Mouse (Mus musculus) heart, embryonic 14.5 days (tissue): Measurements from ENCODE around the gene Psenen. TPM values are rescaled to one million over a fixed set of nuclear protein-coding genes. Genes with fewer than 3 reads are reported as not detected.

ENCODE experiments used
- ATAC-seq: fragments of 200-750 bp; cut with Nextera tagmentation; 2 replicates; pipeline ENCODE4 v1.8.0; 2017; ENCODE audit warnings: low read depth, moderate TSS enrichment; ENCODE audit not compliant: insufficient number of reproducible peaks, insufficient read depth, low FRiP score
- H3K27ac ChIP-seq, 2 experiments: fragments of 200-500 bp in 1 of 2; fragments of 300-500 bp in 1 of 2; sonication (generic) in 1 of 2; replicated peaks in 1 of 2; 2 replicates each; pipeline ENCODE4 v1.5.1; 2012 to 2014; ENCODE audit warnings: low read depth in 2 of 2, low read length in 2 of 2, control low read depth in 1 of 2, mild to moderate bottlenecking in 1 of 2, mixed read lengths in 1 of 2; ENCODE audit not compliant: control insufficient read depth in 1 of 2, insufficient read depth in 1 of 2
- H3K27me3 ChIP-seq: fragments of 300-500 bp; sonication (generic); 2 replicates; pipeline ENCODE4 v1.6.1; 2014; ENCODE audit warnings: mild to moderate bottlenecking, low read length, control low read depth; ENCODE audit not compliant: control insufficient read depth, insufficient read depth
- H3K36me3 ChIP-seq: fragments of 300-500 bp; sonication (generic); 2 replicates; pipeline ENCODE4 v1.6.1; 2014; ENCODE audit warnings: mild to moderate bottlenecking, control low read depth, low read length, mixed read lengths; ENCODE audit not compliant: control insufficient read depth, insufficient read depth
- H3K4me1 ChIP-seq, 2 experiments: fragments of 200-500 bp in 1 of 2; fragments of 300-500 bp in 1 of 2; sonication (generic) in 1 of 2; 2 replicates each; pipeline ENCODE4 v1.6.1; 2012 to 2014; ENCODE audit warnings: low read length in 2 of 2, control low read depth in 1 of 2, mixed read lengths in 1 of 2; ENCODE audit not compliant: control insufficient read depth in 2 of 2, insufficient read depth in 2 of 2
- H3K4me2 ChIP-seq: fragments of 300-500 bp; sonication (generic); 2 replicates; pipeline ENCODE4 v1.6.1; 2014; ENCODE audit warnings: mild to moderate bottlenecking, low read length
- H3K4me3 ChIP-seq, 2 experiments: fragments of 200-500 bp in 1 of 2; fragments of 300-500 bp in 1 of 2; sonication (generic) in 1 of 2; 2 replicates each; pipeline ENCODE4 v1.5.1; 2012 to 2014; ENCODE audit warnings: low read length in 2 of 2, mild to moderate bottlenecking in 2 of 2, control low read depth in 1 of 2, low read depth in 1 of 2, moderate library complexity in 1 of 2; ENCODE audit not compliant: control insufficient read depth in 1 of 2, insufficient read depth in 1 of 2
- H3K9ac ChIP-seq: fragments of 300-500 bp; sonication (generic); 2 replicates; pipeline ENCODE4 v1.6.1; 2014; ENCODE audit warnings: mild to moderate bottlenecking, low read length
- H3K9me3 ChIP-seq: fragments of 300-500 bp; sonication (generic); 2 replicates; pipeline ENCODE4 v1.6.1; 2016; ENCODE audit warnings: low read length, control low read depth; ENCODE audit not compliant: control insufficient read depth
- WGBS: fragments of 180-500 bp; shearing (Covaris S2); extraction: QIAGEN DNeasy Blood & Tissue Kit; methylation state at CpG from one replicate; pipeline ENCODE4 v1.1.7; 2014; 5-methylcytosine and 5-hydroxymethylcytosine counted together
- polyA plus RNA-seq: library from polyadenylated mRNA; unstranded; fragments of >200 nt; fragmentation: Nextera tagmentation; extraction: Ambion mirVana; gene quantifications from 2 replicates; pipeline ENCODE4 v1.2.1, GENCODE M21; 2014

The Psenen gene
- polyA plus RNA-seq, 1 experiment from 2014 or later = 107 TPM

DNA sequence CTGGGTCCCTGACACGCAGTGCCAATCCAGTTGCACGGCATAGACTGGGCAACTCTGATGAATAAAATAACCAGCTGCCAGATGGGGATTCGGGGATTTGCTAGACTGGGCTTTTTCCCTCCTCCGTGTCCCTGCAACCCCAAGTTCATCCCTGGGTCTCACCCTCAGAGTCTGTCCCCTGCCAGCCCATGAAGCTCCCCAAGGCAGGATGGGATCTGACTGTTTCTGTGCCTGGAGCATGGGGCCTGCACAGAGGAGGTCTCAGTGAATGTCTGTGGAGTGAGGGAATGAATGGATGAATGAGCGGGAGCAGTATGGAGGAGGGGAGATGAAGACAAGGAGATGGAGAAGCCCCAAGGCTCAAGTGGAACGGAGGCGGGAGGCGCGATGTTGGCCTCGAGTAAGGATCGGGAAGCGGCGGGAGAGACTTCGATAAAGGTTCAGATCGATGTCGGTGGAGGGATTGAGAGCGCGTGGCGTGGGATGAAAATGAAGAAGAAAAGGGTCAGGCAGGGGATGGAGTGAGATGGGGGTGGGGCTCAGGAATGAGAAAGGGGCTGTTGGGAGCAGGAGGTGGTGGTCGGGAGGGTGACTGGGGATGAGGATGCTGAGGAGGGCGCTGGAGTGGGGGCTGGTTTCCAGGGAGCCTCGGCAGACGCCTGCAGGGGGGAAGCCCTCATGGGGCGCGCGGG is 29.3 kb downstream of the Psenen start:
- peak overlapping the region; percentile 81 for H3K9ac ChIP-seq
- H3K27me3 ChIP-seq = no peaks in the 10 kb centered on the region
- 11% methylated on average over 25 of the region's 26 CpGs for WGBS
- no peak for ATAC-seq
- H3K4me3 ChIP-seq = peak overlapping the region; percentile 74 to 75
- H3K4me2 ChIP-seq = peak overlapping the region; percentile 97
- H3K9me3 ChIP-seq = no peaks in the 10 kb centered on the region
- H3K27ac ChIP-seq = no peak overlapping the region
- peaks cover 38% of the 10 kb centered on the region for H3K36me3 ChIP-seq
- H3K4me1 ChIP-seq = peaks cover 17 to 30% of the 10 kb centered on the region in 2 experiments

DNA sequence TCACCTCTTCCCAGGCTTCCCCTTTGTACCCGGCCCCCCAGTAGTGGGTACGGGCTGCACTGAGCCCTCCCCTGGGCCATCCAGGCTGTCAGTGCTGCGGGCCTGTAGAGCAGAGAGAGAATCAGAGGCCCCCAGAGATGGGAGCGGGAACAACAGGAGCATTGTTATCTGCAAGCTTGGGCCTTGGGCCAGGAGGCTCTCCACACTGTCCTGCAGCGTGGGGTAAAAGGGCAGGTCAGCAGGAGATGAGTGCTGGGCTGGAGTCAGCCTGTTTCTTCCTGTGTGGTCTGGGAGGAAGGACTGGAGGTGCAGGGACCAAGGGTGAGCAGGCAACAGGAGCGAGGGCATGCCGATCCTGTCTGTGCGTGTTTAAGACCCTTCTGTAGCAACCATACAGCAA is 30.5 kb downstream of the Psenen start:
- Histone ChIP-seq H3K27ac (no peak overlapping the region), H3K4me3 (no peak overlapping the region), H3K4me2 (0 out of 2 replicates have a peak overlapping the region, but pooled peaks have one; percentile 8), H3K9ac (peak overlapping the region; percentile 16; the same call in 1 of the 2 replicates), H3K27me3 (0 out of 2 replicates have a peak, but pooled peaks cover 2% of the 10 kb centered on the region), H3K9me3 (no peaks in the 10 kb centered on the region), H3K36me3 (peaks cover 45% of the 10 kb centered on the region), H3K4me1 (peaks cover 17 to 30% of the 10 kb centered on the region in 2 experiments)
- ATAC-seq = no peak
- 23% methylated on average over 8 of the region's 8 CpGs for WGBS

DNA sequence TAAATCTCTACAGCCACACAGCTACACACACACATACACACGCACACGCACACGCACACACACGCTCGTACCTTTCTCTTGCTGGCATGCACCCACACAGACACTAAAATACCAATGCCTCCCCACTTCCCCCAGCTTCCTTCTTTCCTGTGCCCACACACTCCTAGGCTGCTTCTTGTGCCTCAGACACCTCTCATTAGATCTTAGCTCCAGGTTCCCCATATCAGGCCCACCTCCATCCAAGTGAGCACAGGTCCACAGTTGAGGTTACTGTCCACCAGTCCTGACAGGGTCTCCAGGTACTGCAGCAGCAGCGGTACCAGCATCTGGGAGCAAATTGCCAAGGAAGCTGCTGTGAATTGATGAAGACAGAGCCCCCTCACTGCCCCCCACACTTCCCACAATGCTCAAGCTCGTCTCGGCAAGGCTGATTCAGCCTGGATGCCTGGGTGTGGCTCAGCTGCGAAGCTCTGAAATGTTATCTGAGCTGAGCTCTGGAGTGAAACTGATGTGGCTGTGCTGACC is 32.1 kb downstream of the Psenen start:
- no peak overlapping the region for H3K4me3 ChIP-seq
- 0 out of 2 replicates have a peak, but pooled peaks cover 3% of the 10 kb centered on the region for H3K27me3 ChIP-seq
- ATAC-seq = no peak
- no peaks in the 10 kb centered on the region for H3K9me3 ChIP-seq
- H3K27ac ChIP-seq = no peak overlapping the region
- peaks cover 17 to 30% of the 10 kb centered on the region in 2 experiments for H3K4me1 ChIP-seq
- H3K9ac ChIP-seq = 0 out of 2 replicates have a peak overlapping the region, but pooled peaks have one; percentile 8
- H3K4me2 ChIP-seq = no peak overlapping the region
- peaks cover 60% of the 10 kb centered on the region for H3K36me3 ChIP-seq
- 77% methylated on average over 9 of the region's 9 CpGs for WGBS

DNA sequence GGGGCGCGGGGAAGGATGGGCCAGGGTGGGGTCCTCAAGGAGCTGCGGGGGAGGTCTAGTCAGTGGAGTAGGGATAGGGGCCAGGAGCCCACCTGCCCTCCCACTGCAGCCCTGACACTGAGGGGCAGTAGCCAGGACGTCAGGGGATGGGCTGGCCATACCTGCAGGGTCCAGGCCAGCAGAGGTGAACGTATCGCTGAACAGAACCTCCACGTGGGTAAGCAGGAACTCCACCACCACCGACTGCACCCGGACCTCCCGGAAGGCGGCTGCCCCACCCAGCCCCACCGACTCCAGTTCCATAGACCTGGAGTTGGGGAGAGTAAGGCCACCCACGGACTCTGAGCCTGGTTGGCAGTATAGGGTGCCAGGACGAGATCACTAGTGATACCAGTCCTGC is 36.4 kb downstream of the Psenen start:
- peaks cover 84% of the 10 kb centered on the region for H3K36me3 ChIP-seq
- no peak for ATAC-seq

DNA sequence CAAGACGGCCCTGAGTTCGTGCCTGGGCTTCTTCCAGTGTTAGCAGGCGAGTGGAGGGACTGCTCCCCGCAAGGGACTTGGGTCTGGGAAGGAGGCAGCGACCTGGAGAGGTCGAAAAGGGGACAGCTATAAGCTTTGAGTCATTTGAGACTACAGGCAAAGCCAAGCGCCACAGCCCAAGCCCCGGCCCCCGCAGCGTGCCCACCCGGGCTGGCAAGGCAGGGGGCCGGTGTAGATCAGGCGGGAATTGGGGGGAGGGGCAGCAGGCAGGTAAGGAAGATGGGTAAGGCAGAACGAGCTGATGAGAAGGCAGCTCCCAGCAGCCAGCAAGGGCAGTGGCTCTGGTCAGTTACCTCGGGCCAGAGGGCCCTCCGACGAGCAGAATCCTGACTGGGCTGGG is 37.0 kb downstream of the Psenen start:
- Histone ChIP-seq H3K9ac (no peak overlapping the region), H3K4me1 (no peaks in the 10 kb centered on the region), H3K4me2 (no peak overlapping the region), H3K9me3 (no peaks in the 10 kb centered on the region), H3K4me3 (no peak overlapping the region), H3K27me3 (0 out of 2 replicates have a peak, but pooled peaks cover 3% of the 10 kb centered on the region), H3K36me3 (peaks cover 78% of the 10 kb centered on the region), H3K27ac (no peak overlapping the region)
- ATAC-seq = no peak
- WGBS = 29% methylated on average over 17 of the region's 17 CpGs

More for the DNA sequence above, 36.4 kb downstream of the Psenen start:
- Histone ChIP-seq H3K9me3 (no peaks in the 10 kb centered on the region), H3K9ac (no peak overlapping the region), H3K4me2 (no peak overlapping the region), H3K27ac (no peak overlapping the region), H3K4me1 (0 out of 4 replicates have a peak, but pooled peaks cover 0 to 4% of the 10 kb centered on the region in 2 experiments), H3K27me3 (0 out of 2 replicates have a peak, but pooled peaks cover 3% of the 10 kb centered on the region), H3K4me3 (no peak overlapping the region)
- WGBS = 81% methylated on average over 14 of the region's 14 CpGs

DNA sequence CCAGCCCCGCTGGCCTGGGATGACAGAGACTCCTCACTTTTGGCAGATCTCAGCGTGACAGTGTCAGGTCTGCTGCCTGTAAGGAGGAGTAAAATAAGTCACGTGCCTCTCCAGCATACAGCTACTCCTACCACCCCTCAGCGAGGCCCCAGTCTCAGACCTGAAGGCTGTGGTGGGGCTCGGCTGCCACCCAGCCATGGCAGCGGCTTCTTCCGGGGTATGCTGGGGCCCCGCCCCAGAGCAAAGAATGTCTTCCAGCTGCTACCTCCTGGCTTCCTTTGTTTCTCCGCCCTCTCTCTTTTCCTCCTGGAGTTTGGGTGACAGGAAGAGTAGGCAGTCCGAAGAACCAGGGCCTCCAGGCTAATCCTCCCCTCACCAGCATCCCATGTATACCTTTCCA is 37.5 kb downstream of the Psenen start:
- no peaks in the 10 kb centered on the region for H3K9me3 ChIP-seq
- WGBS = 47% methylated on average over 10 of the region's 10 CpGs
- H3K4me1 ChIP-seq = no peaks in the 10 kb centered on the region
- no peak overlapping the region for H3K4me2 ChIP-seq
- no peak overlapping the region for H3K9ac ChIP-seq
- H3K4me3 ChIP-seq = no peak overlapping the region
- H3K27me3 ChIP-seq = 0 out of 2 replicates have a peak, but pooled peaks cover 3% of the 10 kb centered on the region
- H3K36me3 ChIP-seq = peaks cover 74% of the 10 kb centered on the region
- ATAC-seq = no peak
- H3K27ac ChIP-seq = no peak overlapping the region

DNA sequence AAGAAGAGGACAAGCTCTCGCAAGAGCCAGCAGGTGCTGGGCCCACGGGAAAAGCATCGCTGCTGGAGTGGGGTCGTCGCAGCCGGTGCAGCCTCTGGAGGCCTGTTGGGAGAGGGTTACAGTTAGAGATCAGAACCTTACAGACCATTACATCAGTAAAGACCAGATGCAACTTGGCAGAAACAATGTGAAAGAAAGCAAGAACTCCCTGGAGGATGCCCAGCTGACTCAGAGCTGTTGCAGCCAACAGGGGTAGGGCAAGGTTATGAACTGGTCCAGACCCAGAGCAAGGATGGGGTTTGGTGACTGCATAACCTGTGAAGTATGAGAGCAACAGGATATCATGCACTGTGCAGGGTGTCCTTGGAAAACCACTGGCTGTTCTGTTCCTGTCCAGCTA is 38.9 kb downstream of the Psenen start:
- 81% methylated on average over 6 of the region's 6 CpGs for WGBS
- H3K4me1 ChIP-seq = no peaks in the 10 kb centered on the region

More for the DNA sequence above, 38.9 kb downstream of the Psenen start:
- no peak overlapping the region for H3K4me3 ChIP-seq
- no peak overlapping the region for H3K9ac ChIP-seq
- H3K27me3 ChIP-seq = 0 out of 2 replicates have a peak, but pooled peaks cover 3% of the 10 kb centered on the region
- H3K9me3 ChIP-seq = no peaks in the 10 kb centered on the region
- no peak for ATAC-seq
- H3K4me2 ChIP-seq = no peak overlapping the region
- no peak overlapping the region for H3K27ac ChIP-seq
- peaks cover 59% of the 10 kb centered on the region for H3K36me3 ChIP-seq
